Mouse (Mus musculus) central nervous system, embryonic 11.5 days (tissue): Measurements from ENCODE around the gene Gm10330. TPM values are rescaled to one million over a fixed set of nuclear protein-coding genes. Genes with fewer than 3 reads are reported as not detected.

ENCODE experiments used
- polyA plus RNA-seq: library from polyadenylated mRNA; depleted of rRNA; stranded (reverse); fragments of >200 nt; gene quantifications from 2 replicates; pipeline ENCODE4 v1.2.3, GENCODE M21; 2012; rRNA removed

The Gm10330 gene
- polyA plus RNA-seq = 0.42 and 0.71 TPM in 2 replicates

GRCm38 (mm10) chr12:23780165-23780564 is at the start of gene Gm10330:
Gene Gm10330 (minus strand): TSS chr12:23780265.

